Mouse (Mus musculus) G1E-ER4 (cell line): ENCODE results near the gene Acvr1b. TPM values are rescaled to one million over a fixed set of nuclear protein-coding genes. Genes with fewer than 3 reads are reported as not detected.

Experiments
- GATA1 ChIP-seq: IDR thresholded peaks from one replicate; pipeline ENCODE4 v1.8.0; 2012; ENCODE audit warnings: low read length, inconsistent platforms
- polyA plus RNA-seq: library from polyadenylated mRNA; stranded (reverse); fragments of >175 nt; gene quantifications from 2 replicates; pipeline ENCODE4 v1.2.3, GENCODE M21; 2012

Gene Acvr1b
- polyA plus RNA-seq, 1 experiment: not detected

GRCm38 (mm10) chr15:101224006-101224906 lies 50.4 kb downstream of the Acvr1b start, which contains the start of gene Grasp:
Gene Grasp (plus strand): TSS chr15:101224188.
- no peak for TF ChIP-seq GATA1

- TF ChIP-seq GATA1: no peak
These were observed 51.1 kb downstream of the Acvr1b start for GRCm38 (mm10) chr15:101224977-101225376.

DNA sequence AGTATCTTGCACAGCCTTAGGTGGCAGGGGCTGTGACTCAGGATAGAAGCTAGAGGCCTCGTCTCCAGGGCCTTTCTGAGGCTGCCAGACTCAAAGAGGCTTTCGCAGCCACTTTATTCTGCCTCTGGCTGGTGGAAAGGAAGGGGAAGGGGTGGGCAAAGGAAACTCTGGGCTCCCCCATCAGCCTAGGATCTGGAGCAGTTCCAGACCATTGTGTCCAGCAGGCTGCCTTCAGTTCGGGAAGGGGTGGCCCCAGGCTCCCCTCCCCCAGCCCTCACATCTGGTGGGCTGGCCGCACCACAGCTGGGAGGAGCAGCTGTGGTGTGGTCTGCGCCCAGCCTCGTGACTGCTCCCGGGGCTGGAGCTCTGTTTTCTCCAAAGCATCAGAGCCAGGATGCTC lies 54.1 kb downstream of the Acvr1b start:
- TF ChIP-seq GATA1: no peak

- TF ChIP-seq GATA1: no peak
These were observed 55.2 kb downstream of the Acvr1b start for GRCm38 (mm10) chr15:101228866-101229590.

GRCm38 (mm10) chr15:101230503-101230902 lies 56.6 kb downstream of the Acvr1b start:
- TF ChIP-seq GATA1: no peak

DNA sequence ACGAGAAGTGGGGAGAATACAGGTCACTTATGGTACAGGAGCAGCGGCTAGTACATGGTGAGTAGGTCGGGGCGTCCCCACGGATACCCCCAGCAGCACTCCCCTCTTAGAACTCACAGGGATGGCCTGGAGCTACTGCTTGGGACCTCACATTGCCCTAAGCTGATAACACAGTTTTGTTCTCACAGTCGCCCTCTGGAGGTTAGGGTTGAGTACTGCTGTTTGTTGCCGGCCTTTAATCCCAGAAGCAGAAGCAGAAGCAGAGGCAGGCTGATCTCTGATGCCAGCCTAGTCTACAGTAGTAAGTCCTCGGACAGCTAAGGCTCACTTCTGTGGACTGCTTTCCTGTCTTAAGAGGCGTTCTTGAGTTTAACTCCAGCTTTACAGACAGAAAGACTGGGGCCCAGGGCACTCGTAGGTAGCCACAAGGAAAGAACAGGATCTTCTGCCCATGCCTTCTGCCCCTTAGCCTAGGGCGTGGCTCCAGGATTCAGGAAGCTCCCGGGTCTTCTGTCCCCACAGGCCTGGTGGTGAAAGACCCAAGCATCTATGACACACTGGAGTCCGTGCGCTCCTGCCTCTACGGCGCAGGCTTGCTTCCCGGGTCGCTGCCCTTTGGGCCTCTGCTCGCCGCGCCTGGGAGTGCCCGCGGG lies 57.3 kb downstream of the Acvr1b start:
- TF ChIP-seq GATA1: no peak

- no peak for TF ChIP-seq GATA1
These were observed 57.8 kb downstream of the Acvr1b start for GRCm38 (mm10) chr15:101231648-101232180.

- TF ChIP-seq GATA1: no peak
These were observed 58.7 kb downstream of the Acvr1b start for GRCm38 (mm10) chr15:101232607-101233006.

DNA sequence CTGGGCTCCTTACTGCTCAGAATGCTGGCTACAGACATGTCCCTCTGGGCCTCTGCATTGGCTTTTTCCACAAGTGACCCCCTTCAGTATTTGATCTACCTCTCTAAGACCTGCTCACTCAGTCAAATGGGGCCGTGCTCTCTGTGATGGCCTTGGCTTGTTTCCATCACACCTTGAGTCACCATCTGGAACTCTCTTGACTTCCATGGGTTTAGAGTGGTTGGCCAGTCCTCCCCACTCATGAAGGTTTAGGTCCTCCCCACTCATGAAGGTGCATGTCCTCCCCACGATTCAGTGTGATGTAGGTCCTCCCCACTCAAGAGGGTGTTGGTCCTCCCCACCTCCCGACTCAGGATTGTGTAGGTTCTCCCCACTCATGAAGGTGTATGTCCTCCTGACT lies 59.3 kb downstream of the Acvr1b start:
- TF ChIP-seq GATA1: no peak

DNA sequence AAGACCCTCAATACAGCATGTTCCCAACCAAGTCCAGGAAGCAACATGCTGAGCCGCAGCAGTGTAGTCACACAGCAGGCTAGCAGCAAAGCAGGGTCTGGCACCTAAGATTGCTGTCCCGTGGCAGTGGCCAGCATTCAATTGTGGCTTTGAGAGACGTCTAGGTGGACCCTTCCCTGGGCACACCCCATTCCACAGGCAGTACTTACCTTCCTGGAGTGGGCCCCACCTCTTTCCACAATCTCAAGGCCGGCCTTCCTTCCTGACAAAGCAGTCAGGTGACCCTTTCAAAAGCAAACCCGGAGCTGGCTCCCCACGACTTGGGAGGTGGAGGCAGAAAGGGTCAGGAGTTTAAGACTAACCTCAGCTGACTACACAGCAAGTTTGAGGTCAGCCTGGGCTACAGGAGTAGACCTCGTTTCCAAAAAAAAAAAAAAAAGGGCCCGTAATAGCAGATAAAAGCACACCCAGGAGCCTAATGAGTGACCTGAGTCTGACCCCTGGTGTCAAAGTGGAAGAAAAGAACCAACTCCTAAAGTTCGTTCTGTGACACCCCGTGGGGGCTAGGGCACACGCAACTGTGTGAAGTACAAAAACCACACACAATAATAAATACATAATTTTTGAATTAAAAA lies 59.9 kb downstream of the Acvr1b start:
- no peak for TF ChIP-seq GATA1

DNA sequence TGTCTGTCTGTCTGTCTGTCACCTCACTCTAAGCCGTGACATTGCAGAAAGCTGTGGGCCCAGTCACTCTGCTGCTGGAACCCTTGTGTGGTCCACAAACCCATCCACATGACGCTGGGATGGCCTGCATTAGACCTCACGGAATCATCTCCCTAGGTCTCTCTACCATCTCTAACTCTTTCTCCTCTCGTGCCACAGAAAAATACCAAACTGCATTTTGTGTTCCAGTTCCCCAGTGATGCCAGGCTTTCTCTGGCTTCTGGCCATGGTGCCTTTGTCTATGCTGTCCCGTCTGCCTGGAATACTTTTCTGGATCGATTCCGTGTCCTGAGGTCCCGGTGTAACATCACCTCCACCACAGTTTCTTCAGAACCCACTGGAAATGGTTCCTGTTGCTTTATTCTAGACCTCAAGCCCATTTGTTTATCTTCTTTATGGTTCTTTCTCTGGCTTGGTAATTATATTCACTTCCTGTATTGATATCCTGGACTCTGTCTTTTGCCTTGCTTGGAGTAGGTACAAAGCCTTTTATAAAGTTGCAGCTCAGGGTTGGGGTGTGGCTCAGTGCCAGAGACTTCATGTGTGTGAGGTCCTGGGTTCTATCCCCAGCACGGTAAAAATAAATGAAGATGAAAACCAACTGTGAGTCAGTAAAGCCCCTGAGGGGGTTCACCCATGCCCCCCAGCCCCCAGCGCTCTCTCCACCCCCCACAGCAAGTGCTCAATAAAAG lies 60.9 kb downstream of the Acvr1b start:
- TF ChIP-seq GATA1: no peak

DNA sequence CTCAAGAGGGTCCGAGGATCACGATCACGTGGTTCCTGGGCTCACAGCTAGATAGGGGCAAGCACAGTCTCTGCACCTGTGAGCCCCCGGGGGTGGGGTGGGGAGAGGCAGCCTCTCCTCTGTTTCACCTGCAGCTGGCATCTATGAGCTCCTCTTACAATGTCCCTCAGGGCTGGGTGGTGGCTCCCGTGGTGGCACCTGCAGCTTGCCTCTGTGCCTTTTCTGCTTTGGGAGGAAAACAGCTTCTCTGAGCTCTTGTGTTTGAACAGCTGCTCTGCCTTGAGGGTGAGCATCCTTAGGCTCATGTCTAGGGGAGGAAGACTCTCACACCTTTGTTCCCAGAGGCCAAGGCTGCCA lies 61.5 kb downstream of the Acvr1b start:
- TF ChIP-seq GATA1: no peak

GRCm38 (mm10) chr15:101235728-101236327 lies 62.0 kb downstream of the Acvr1b start:
- TF ChIP-seq GATA1: no peak

DNA sequence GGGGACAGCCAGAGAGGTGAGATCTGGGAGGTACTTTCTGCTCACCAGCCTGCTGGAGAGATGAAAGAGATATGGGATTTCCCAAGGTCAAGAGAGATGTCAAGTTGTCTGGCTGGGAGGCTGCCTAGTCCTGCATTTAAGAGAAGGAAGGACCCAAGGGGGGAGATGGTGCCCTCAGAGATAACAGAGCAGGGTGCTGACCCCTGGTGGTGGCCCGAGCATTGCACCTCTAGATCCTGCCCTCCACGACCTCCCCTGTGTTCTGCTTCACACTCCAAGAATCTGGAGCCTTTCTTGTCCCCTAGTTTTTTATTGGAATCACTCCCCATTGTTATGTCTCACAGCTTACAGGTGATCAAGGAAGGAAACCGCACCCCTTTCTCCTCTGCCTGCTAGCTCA lies 63.0 kb downstream of the Acvr1b start:
- no peak for TF ChIP-seq GATA1
